Mouse (Mus musculus) gastrocnemius, postnatal 4 days (tissue): ENCODE results near the gene Rab7. TPM values are rescaled to one million over a fixed set of nuclear protein-coding genes. Genes with fewer than 3 reads are reported as not detected.
"Not testable (repeated sequence)": the region's sequence is repeated elsewhere in the genome, so short reads cannot be mapped to it uniquely, and the experiment has no call there.

Source experiments
- DNase-seq, 2 experiments: peaks; one replicate each; pipeline ENCODE4 v3.0.0; 2021 to 2022; ENCODE audit warnings: low spot score in 2 of 2, mixed read lengths in 2 of 2
- microRNA-seq: library from miRNA; unstranded; fragments of <30 nt; microRNA quantifications from one replicate; pipeline ENCODE4 v1.2.0, GENCODE M21; 2021
- total RNA-seq, 2 experiments: library from RNA; stranded (reverse); gene quantifications; 2 replicates each; pipeline ENCODE4 v1.2.3; 2021

Gene Rab7
- total RNA-seq, 2 experiments from 2014 or later: 193 to 208 TPM

DNA sequence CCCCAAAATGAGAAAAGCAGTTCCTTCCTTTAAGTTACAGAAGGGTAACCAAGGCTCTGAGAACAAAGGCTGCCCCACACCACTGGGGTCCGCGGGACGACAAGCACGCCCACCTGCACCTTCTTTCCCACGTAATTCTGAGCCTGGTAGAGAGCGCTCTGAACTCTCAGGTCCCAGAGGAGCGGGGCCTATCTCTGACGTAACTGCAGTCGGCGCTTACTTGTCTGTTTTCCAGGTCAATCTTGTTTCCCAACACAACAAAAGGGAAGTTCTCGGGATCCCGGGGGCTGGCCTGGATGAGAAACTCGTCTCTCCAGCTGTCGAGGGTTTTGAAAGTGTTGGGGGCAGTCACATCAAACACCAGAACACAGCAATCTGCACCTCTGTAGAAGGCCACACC lies 40.3 kb downstream of the Rab7 start:
- DNase-seq: not testable (repeated sequence)

DNA sequence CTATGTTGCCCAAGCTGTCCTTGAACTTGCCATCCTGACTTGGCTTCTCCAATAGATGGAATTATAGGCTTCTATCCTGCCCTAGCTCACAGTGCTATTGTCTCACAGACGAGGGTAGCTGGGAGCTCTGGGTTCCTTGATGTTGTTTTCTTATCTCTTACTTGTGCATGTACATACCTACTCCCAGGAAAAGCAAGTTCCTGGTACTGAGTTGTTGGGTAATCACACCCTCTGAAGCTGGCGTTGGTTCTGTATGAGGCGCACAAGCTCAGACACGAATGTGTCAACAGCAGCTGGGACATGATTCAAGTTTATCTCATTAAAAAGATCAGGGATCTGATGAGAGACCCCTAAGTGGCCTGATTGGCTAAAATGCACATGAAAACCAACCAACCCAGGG lies 41.6 kb downstream of the Rab7 start:
- no peak for DNase-seq

DNA sequence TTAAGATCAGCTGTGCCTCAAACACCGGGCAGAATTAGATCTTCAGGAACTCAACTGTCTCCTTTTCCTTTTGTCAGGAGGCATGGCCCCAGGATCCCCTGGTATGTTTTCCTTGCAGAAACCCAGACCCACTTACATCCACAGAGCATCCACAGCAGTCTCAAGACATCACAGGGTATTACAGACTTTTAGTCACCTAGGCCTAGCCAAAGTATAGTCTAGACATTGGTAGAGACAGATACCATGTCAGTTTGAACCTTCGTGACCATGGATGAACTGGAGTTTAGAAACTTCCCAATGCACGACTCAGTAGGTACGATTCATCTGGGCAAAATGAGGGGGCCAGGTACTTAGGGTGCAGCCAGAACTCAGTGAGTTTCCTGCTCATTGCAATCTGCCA lies 46.7 kb downstream of the Rab7 start:
- DNase-seq: no peak

DNA sequence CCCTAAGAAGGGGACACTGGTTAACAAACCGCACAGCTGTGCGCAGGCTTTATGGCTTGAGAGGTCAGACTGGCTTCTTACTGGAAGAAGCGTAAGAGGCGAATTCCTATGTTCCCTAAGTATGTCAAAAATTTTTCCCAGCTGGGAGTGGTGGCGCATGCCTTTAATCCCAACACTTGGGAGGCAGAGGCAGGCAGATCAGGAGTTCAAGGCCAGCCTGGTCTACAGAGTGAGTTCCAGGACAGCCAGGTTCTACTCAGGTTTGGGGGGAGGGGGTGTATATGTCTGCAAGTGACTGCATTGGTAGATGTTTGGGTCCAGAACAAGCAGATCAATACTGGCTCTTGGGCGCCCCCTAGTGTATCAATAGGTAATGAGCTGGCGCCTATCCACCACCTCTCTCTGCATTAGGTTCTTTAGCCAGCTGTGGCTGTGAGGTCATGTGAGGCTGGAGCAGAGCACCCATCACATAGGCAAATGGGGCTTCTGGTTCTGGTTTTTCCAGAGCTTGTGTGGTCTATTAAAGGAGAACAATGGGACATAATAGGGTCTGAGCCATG lies 47.3 kb downstream of the Rab7 start:
- peak; percentile 70 to 81 for DNase-seq

DNA sequence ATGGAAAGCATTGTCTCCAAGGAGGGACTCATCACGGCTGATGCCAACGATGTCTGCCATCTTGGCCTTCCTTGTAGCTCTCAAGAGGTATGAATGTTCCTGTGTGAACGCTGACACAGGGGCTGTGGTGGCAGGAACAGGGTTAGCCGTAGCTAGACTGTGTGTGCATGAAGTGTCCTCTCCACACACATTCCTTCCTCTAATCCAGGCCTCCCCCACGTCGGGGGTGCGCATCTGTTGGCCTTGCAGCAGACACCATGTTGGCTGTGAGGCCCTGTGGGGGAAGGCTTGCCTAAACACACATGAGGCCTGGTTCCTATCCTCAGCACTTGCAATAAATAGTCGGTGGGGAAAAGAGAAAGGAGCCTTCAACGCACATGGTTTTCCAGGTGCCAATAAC lies 48.5 kb downstream of the Rab7 start:
- no peak for DNase-seq

DNA sequence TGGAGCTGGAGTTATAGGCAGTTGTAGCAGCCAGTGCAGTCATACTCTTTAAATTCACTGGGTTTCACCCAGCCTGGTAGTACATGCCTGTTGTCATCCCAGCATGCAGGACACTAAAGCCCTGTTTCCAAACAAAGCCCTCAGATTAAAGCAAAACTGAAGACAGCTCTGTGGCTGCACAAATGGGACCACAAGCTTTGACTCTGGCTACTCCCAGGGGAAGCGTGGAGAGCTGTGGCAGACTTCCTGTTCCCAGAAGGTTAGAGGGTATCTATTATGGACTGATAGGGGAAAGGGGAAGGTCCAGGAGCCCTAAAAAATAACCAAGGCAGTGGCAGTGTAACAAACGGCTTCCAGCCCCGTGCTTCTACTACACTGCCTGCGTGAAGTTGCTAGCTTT lies 49.6 kb downstream of the Rab7 start:
- no peak for DNase-seq

DNA sequence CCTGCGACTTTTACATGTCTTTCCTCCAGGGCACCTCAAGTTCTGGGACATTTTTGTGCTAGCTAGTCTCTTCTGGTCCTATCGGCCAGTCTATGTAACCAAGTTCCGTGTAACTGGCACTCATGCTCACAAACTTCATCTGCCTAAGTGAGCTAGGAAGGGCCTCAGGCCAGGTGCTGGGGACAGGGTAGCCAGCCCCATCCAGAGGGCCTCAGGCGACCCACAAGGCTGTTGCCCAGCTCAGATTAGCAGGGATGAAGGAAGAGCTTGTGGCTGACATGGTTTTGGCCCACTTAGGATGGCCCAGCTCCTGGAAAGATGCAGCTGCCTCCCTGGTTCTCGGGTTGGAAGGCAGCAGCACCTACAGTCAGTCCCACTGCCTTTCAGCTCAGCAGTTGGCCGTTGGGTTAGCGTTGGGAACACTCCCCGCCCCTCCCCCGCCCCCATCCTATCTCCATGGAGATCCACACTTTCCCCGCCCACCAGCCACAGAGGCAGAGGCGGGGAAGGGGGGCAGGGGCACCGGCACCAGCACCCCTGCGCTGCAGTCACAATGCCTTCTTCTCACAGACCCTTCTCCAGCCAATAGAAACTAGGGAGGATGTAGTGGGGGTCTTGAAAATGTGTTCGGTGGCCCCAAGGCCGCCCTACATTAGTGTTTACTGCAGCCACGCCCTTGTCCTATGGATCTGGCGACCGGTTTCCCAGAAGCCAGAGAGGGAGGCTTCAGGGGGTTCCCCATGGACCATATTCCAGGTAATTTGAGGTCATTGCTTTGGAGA lies 51.1 kb downstream of the Rab7 start:
- no peak for DNase-seq

DNA sequence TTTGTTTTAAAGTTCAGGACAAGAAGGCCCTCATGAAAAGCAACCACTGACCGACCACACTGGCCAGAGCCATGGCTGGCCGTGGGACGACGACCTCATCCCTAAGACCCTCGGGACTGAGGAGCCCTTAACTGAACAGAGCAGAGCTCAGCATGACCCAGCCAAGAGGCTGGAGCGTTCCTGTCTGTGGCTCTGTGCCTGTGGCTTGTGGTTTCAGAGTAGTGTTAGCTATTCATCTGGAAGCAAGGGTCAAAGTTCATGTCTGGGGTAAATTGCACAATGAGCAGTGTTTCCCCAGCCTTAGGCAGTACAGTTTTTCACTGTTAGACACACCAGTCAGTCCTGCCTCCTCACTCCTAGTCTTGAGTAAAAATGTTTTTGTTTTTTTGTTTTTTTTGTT lies 52.3 kb downstream of the Rab7 start:
- no peak for DNase-seq

DNA sequence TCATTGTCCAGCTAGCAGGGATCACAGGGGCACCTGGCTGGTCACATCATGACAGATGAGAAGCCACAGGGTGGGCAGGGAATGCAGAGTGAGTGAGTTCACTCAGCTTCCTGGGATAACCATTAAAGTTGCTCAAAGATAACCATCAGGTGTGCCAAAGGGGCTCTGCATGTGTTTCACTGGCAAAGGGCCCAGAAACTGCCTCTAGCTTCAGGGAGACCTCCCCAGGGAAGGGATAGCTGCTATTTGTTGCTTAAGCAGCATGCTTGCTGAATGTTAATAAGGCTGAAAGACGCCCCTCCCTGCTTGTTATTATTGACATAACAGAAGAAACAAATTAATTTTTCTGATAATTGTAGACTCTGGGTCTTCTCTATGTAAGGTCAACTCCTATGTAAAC lies 53.2 kb downstream of the Rab7 start:
- DNase-seq: no peak

DNA sequence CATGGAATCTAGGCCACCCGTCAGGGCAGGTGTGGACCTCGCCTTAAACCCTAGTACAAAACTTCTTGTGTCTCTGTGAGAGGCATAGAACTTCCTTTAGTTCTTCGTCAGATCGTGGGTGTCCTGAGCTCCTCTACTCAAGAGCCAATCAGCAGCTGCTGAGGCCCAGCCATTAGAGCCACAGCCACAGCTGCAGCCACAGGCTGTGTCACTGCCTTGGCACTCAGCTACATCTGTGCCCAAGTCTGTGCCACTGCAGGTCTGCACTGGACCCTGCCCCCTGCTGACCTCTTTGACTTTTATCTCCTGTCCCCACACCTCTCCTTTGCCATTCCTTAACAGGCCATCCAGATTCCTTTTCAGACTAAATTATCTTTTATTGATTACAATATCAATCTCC lies 53.9 kb downstream of the Rab7 start:
- no peak for DNase-seq

DNA sequence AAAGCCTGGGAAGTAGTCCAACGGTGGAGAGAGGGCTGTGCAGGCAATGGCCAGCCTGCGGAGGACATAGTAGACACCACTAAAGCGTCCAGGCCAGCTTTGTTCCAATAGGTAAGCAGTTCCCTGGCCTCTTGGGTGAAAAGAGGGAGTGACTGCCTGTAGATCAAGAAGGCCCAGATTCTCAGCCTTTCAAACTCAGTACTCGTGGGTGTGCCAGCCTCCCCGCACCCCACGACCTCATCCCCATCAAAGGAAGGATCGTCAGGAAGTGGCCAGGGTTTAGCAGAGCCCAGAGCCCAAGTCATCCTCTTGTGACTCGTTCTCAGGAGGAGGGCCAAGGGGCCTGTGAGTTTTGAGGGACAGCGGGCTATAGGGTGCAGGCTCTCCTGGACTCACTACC lies 62.6 kb downstream of the Rab7 start:
- DNase-seq: no peak

DNA sequence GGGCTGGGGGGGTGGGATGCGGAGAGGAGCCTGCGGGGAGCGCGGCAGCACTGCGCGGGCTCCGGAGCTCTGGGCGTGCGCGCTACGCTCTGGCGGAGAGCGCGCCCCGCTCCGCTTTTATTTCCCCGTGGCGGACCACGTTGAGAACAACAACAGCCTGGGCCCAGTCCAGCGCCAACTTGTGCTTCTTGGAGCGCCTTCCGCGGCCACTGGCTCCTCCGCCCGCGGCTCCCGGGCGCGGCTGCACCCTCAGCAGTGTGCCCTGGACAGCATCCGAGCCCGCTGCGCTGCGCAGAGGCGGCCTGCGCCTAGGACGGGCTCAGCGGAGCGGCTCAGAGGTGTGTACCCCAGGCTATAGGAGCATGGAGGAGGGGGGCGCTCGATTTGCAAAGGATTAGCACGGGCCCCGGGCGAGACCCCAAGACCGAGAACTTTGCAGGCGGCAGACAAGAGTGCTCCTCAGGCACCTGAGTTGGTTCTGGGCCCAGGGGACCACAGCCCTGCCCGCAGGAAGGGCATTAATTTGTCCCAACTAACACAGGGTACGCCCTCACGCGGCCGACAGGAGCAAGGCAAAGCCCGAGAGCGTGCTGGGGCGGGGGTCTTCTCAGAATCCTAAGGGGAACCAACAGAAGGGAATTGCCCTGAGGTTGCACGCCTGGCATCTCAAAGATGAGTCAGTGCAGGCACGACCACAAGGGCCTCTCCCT lies 63.4 kb downstream of the Rab7 start, which contains the start of gene H1fx:
H1fx (minus strand) TSS at position 91 of the 710 bp plus-strand sequence.
- peak; percentile 69 to 85 for DNase-seq

DNA sequence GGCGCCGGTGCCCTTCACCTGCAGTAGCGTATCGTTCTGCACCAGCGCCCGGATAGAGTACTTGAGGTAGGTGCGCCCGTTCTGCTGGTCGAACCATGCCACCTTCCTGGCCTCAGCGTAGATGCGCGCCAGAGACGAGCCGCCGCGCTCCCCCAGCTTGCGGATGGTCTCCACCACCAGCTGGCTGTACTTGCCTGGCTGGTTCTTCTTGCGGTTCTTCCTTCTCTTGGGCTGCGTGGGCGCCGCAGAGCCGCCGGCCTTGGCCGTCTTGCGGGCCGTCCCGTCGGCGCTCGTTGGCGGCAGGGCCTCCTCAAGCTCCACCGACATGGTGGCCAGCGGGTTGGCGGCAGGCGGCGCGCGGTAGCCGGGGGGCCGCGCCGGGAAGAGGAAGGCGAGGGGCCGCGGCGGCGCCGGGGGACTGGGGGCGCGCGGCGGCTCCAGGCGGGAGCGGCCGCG lies 64.0 kb downstream of the Rab7 start:
- DNase-seq: peak in 1 of 2 experiments; percentile 47

DNA sequence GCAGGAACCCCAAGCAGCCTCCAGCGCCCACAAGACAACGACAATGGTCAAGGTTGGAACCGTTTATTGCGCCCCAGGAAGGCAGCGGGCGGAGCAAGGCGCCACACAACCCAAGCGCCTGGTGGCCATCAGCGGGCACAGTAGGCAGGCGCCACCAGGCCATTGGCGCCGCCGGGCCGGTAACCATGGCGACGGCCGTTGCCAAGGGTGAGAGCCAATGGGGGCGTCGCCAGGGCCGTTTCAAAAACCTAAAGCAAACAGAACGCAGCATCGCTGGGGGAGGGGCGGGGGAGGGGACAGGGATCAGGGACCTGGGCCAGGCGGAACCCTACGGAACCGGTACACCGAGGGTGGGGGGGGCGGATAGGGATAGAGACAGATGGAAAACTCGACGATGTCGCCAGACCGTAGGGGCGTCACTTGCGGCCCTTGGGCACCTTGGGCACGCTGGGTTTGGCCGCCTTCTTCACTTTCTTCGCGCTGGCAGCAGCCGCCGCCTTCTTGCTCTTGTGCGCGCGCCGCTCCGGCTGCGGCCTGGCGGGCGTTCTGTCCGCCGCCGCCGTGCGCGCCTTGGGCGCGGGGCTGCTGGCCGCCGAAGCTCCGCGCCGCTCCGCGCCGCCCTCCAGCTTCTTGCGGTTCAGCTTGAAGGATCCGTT lies 64.6 kb downstream of the Rab7 start:
- peak; percentile 47 to 79 for DNase-seq

DNA sequence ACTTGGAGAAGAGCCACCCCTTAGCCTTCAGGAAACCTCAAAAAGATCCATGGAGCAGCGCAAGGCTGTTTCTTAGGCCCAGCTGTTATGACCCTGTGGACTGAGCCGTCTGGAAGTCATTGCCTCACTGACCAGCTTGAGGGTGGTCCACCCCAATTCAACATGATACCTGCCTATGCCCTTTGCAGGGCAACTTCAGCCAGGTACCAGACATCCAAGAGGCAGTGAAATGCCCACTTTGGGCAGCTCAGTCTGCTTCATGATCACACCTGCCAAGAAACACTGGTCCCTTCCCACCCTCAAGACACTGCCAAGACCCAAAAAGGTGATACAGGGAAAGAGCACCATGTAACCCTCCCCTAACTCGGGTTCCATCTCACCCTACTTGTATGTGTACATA lies 65.3 kb downstream of the Rab7 start:
- no peak for DNase-seq

DNA sequence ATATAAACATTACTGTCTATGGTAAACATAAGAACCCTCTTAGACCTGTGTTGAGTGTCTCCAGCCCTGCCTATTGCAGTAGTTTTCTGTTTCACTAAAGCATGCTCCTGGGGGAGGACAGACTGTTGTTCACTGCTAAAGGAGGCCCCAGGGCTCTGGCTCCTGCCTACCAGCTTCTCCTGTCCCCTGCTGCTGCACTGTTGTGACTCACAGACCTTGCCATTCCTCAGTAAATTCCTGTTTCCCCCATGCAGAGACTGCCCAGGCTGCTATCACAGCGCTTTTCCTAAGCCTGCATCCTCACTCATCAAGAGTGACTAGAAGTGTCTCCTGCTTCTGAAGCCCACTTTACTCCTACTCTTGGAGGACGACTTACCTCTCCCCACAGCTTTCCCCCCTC lies 75.0 kb downstream of the Rab7 start:
- no peak for DNase-seq

DNA sequence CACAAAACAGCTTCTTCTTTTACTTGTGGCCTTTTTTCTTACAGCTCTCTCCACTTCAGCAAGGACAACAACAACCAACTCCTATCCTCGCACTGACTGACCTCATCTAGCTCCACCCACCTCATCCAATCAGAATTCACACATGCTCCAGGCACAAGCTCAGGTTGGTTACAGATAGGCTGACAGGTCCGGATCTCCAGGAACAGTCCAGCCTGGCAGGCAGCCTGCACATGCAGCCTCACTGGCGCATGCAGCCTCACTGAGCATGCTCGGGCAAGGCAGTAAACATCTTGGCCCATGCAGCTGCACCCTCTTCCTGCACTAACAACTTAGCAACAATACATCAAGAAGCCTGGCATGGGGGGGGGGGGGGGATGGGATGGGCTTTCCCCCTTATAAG lies 82.6 kb downstream of the Rab7 start:
- DNase-seq: not testable (repeated sequence)

Small RNA genes lying within 50 kb of the gene (microRNA-seq; reads per million reads assigned to microRNA genes)
- 0.85 reads per million for gene Gm47286

Other genes starting within 250 kb of the Rab7 start
- gene Rab43, start 233.1 kb downstream of the Rab7 start, total RNA-seq: 10 to 100 TPM; 21.4 to 25.1 TPM
- gene Gm45140, start 209.5 kb downstream of the Rab7 start, total RNA-seq: 1 to 10 TPM; 4.1 to 4.2 TPM
- gene Isy1, start 206.5 kb downstream of the Rab7 start, total RNA-seq: 10 to 100 TPM; 25.1 to 28.0 TPM
- gene Cnbp, start 194.2 kb downstream of the Rab7 start, total RNA-seq: 100 to 1,000 TPM; 469 to 478 TPM
- gene Copg1, start 157.5 kb downstream of the Rab7 start, total RNA-seq: 10 to 100 TPM; 93.9 to 95.2 TPM
- gene Hmces, start 131.3 kb downstream of the Rab7 start, total RNA-seq: 10 to 100 TPM; 18.3 to 18.6 TPM
- 10 to 100 TPM; 31.9 to 40.7 TPM for gene H1fx, start 63.6 kb downstream of the Rab7 start, total RNA-seq
- gene Rpn1, start 39.2 kb upstream of the Rab7 start, total RNA-seq: 100 to 1,000 TPM; 101 to 110 TPM
- 1 to 10 TPM; 6.2 to 7.9 TPM for gene Gata2, start 148.6 kb upstream of the Rab7 start, total RNA-seq
- gene Dnajb8, start 177.0 kb upstream of the Rab7 start, total RNA-seq: not detected